Mouse (Mus musculus): ENCODE measurements at regions not wholly inside any gene's neighbourhood (a gene's known extent, or its start where the extent isn't known, plus 50 kb on each side); places are given as distances from the start of the nearest gene placed in this dataset.

DNA sequence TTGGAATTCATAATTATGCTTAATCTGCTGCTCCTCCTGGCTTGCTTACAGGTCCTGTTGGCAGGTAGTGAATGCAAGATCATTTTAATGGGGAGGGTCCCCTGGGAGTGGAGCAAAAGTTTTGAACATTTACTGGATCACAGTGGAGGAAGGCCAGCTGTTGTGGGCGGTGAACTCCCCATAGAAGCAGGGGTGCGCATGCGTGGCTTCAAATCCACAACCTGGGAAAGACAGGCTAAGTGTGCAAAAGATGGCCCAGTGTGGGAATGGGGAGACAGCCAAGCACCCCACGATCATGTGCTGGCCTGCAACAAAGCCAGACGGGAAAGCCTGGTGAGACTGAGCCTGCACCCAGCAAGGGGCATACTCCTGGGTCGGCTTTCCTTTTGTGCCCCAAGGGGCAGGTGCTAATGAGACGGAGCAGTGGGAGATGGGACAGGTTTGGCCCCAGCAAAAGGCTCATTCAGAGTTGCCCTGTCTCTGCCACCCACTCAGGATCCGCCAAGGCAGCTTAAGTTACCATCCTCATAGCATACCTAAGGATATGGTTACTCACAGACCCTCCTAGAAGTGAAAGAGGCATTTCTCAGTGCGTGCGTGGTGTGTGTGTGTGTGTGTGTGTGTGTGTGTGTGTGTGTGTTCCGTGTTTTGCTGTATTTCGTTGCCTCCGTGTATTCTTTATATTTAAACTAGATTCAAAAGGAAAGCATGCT is 412.3 kb downstream of the Epha4 start:
- WGBS, result 26% methylated on average over 13 of the region's 13 CpGs
- Histone ChIP-seq H3K4me1 (ENCODE audit: insufficient read depth) (0 out of 2 replicates have a peak, but pooled peaks cover 6% of the 10 kb centered on the region), H3K4me3 (ENCODE audit: low read depth, low read length) (no peak overlapping the region), H3K9ac (no peak overlapping the region), H3K27me3 (ENCODE audit: insufficient read depth, low read length) (no peaks in the 10 kb centered on the region), H3K27ac (ENCODE audit: low read depth, low read length) (no peak overlapping the region), H3K9me3 (ENCODE audit: low read length) (no peaks in the 10 kb centered on the region), H3K36me3 (ENCODE audit: insufficient read depth) (no peaks in the 10 kb centered on the region), H3K4me2 (ENCODE audit: low read depth) (peak overlapping the region; percentile 29)
- ATAC-seq (no peak), DNase-seq (peak; percentile 34)
- TF ChIP-seq CTCF (IDR thresholded peaks at IDR 0.05; ENCODE audit: low read depth), result no peak

DNA sequence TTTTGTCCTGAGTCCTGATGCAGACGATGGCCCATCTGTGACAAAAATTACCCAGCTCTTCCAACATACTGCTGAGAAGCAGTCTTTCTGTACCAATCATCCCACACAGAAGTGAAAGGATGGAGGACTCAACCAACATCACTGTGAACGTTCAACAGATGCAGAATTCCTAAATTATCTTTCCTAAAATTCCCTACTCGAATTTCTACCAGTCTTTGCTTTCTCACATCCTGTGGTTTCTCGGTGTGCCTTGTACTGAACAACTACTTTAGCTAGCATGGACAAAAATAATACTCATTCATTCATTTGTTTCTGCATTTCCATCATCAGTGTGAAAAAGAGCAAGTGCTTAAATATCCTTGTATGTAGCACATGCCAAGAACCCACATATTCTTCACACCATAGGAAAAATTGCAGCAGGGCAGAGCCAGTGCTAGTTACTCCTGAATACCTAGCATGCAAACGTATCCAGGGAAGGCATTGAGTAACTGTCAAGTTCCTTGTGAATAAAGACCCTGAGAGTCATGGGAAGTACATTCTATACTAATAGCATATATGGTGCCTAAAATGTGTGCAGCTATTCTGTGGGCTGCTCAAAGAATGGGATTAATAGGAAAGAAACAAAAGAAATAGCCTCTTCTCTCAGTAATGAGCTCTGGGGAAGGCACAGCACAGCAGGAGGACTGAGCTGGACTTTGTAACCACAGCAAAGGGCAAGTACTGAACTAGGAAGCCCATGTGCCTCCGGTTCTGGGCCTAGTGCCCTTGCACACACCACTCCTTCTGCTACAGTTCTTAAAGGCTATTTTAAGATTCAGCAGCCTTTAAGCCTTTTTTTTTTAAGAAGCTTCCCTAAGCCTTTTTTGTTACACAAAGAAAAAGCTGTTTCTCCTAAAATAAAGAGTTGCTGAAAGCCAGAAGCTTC is 404.8 kb downstream of the Epha4 start:
- ATAC-seq, result no peak
- no peaks in the 10 kb centered on the region for H3K36me3 ChIP-seq (ENCODE audit: insufficient read depth)
- peak overlapping the region; percentile 40; the same call in 1 of the 2 replicates for H3K27ac ChIP-seq (ENCODE audit: low read depth, low read length)
- no peak overlapping the region for H3K4me2 ChIP-seq (ENCODE audit: low read depth)
- TF ChIP-seq CTCF (IDR thresholded peaks at IDR 0.05; ENCODE audit: low read depth), result no peak
- H3K9me3 ChIP-seq (ENCODE audit: low read length), result no peaks in the 10 kb centered on the region
- WGBS, result 56% methylated on average over 6 of the region's 6 CpGs
- peak; percentile 34 for DNase-seq
- no peak overlapping the region for H3K9ac ChIP-seq
- H3K4me1 ChIP-seq (ENCODE audit: insufficient read depth), result peaks cover 13% of the 10 kb centered on the region; the same call in 1 of the 2 replicates
- H3K4me3 ChIP-seq (ENCODE audit: low read depth, low read length), result no peak overlapping the region
- H3K27me3 ChIP-seq (ENCODE audit: insufficient read depth, low read length), result no peaks in the 10 kb centered on the region

DNA sequence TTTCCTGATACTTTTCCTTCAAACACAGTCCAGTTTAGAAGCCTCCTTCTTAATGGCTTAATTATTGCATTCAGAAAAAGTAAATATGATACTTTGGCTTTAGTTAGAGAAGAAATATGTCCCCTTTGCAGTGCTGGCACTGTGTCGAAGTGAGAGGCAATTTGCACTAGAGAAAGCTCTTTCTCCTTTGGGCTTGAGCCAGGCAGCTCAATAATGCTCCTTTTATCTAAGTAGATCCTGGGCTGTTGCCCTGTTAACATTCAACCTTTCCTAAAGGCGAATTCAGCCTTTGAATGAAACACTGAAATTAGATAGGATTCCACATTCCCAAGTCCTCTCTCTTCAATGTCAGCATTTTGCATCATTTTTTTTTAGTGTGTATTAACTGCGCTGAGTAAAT is 386.5 kb downstream of the Epha4 start:
- H3K27me3 ChIP-seq (ENCODE audit: insufficient read depth, low read length), result no peaks in the 10 kb centered on the region
- DNase-seq, result no peak
- H3K4me2 ChIP-seq (ENCODE audit: low read depth), result no peak overlapping the region
- H3K4me1 ChIP-seq (ENCODE audit: insufficient read depth), result no peaks in the 10 kb centered on the region
- no peak overlapping the region for H3K27ac ChIP-seq (ENCODE audit: low read depth, low read length)
- 30% methylated on average over 3 of the region's 3 CpGs for WGBS
- H3K4me3 ChIP-seq (ENCODE audit: low read depth, low read length), result no peak overlapping the region
- no peaks in the 10 kb centered on the region for H3K9me3 ChIP-seq (ENCODE audit: low read length)
- TF ChIP-seq CTCF (IDR thresholded peaks at IDR 0.05; ENCODE audit: low read depth), result no peak
- H3K9ac ChIP-seq, result no peak overlapping the region
- H3K36me3 ChIP-seq (ENCODE audit: insufficient read depth), result no peaks in the 10 kb centered on the region
- no peak for ATAC-seq

DNA sequence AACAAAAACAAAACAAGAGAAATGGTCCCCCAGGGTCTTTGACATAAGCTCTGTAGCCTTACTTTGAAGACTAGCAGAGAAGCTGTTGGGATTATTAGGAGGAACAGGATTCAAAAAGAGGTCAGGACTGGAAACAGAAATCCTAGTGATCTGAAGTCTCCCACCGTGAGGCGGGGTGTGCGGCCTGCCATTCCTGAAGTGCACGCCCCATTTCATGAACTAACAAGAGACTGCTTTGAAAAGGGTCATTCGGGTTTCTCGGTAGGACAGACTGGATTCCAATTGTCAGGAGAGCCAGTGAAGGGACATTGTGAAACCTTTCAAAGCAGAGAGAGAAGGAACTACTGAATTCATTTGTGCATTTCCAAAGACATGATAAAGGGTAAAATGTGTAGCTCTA is 377.2 kb downstream of the Epha4 start:
- Histone ChIP-seq H3K27me3 (ENCODE audit: insufficient read depth, low read length) (no peaks in the 10 kb centered on the region), H3K9me3 (ENCODE audit: low read length) (no peaks in the 10 kb centered on the region), H3K4me2 (ENCODE audit: low read depth) (no peak overlapping the region), H3K4me3 (ENCODE audit: low read depth, low read length) (no peak overlapping the region), H3K9ac (no peak overlapping the region), H3K27ac (ENCODE audit: low read depth, low read length) (no peak overlapping the region), H3K4me1 (ENCODE audit: insufficient read depth) (no peaks in the 10 kb centered on the region), H3K36me3 (ENCODE audit: insufficient read depth) (no peaks in the 10 kb centered on the region)
- 23% methylated on average over 6 of the region's 6 CpGs for WGBS
- ATAC-seq, result no peak
- no peak for TF ChIP-seq CTCF (IDR thresholded peaks at IDR 0.05; ENCODE audit: low read depth)
- DNase-seq, result no peak

DNA sequence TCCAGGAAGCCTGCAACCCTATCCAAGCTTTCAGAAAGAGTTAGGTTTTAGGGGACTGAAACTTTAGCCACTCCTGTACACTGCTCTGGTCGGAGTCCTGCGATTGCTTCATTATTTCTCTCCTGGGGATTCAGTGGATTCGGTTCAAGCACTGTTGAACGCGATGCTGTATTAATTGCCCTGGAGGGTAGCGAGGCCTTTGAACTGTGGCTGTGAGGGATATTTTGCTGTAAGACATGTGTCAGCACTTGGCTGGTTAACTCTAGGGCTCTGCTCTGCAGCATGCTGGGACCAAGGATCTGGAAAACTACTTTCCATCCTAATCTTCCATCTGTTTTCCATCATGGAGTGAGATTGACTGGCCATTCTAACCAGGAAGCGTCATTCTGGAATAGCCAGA is 374.0 kb downstream of the Epha4 start:
- ATAC-seq (no peak), DNase-seq (no peak)
- Histone ChIP-seq H3K27me3 (ENCODE audit: insufficient read depth, low read length) (no peaks in the 10 kb centered on the region), H3K9me3 (ENCODE audit: low read length) (no peaks in the 10 kb centered on the region), H3K4me3 (ENCODE audit: low read depth, low read length) (no peak overlapping the region), H3K36me3 (ENCODE audit: insufficient read depth) (no peaks in the 10 kb centered on the region), H3K4me1 (ENCODE audit: insufficient read depth) (no peaks in the 10 kb centered on the region), H3K4me2 (ENCODE audit: low read depth) (no peak overlapping the region), H3K9ac (no peak overlapping the region), H3K27ac (ENCODE audit: low read depth, low read length) (no peak overlapping the region)
- no peak for TF ChIP-seq CTCF (IDR thresholded peaks at IDR 0.05; ENCODE audit: low read depth)
- 44% methylated on average over 7 of the region's 7 CpGs for WGBS

DNA sequence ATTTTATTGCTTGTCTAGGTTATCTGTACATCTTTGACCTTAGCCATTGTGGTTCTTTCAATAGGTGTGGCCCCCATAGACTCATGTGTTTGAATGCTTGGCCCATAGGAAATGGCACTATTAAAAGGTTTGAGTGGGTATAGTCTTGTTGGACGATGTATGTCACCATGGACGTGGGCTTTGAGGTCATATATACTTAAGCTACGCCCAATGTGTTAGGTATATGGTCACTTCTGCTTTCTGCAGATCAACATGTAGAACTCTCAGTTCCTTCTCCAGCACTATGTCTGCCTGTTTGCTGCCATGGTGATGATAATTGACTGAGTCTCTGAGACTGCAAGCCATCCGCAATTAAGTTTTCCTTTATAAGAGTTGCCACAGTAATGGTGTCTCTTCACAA is 366.8 kb downstream of the Epha4 start:
- no peak for TF ChIP-seq CTCF (IDR thresholded peaks at IDR 0.05; ENCODE audit: low read depth)
- no peak for ATAC-seq

DNA sequence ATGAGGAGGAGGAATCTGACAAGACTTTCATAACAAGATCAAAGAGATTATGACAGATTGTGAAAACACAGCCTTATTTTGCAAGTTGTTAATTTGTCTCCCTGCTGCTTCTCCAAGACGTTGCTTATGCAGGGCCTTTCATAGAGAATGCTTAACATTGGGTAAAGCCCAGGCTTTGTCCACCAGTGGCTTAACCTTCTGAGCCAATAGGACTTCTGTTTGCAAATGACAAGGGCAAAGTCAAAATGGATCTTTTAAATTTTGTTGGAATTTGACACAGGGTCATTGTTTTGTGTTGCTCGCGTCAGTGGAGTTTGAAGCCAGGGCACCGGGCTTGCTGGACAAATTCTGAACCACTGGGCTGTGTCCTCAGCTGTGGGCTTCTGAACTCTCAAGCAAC is 346.6 kb downstream of the Epha4 start:
- TF ChIP-seq CTCF (IDR thresholded peaks at IDR 0.05; ENCODE audit: low read depth), result no peak
- Histone ChIP-seq H3K9ac (no peak overlapping the region), H3K4me2 (ENCODE audit: low read depth) (no peak overlapping the region), H3K27ac (ENCODE audit: low read depth, low read length) (no peak overlapping the region), H3K4me1 (ENCODE audit: insufficient read depth) (no peaks in the 10 kb centered on the region), H3K27me3 (ENCODE audit: insufficient read depth, low read length) (no peaks in the 10 kb centered on the region), H3K4me3 (ENCODE audit: low read depth, low read length) (no peak overlapping the region), H3K36me3 (ENCODE audit: insufficient read depth) (no peaks in the 10 kb centered on the region), H3K9me3 (ENCODE audit: low read length) (no peaks in the 10 kb centered on the region)
- WGBS, result 62% methylated on average over 4 of the region's 4 CpGs
- no peak for ATAC-seq
- no peak for DNase-seq

More for the DNA sequence above, 366.8 kb downstream of the Epha4 start:
- 95% methylated on average over 4 of the region's 4 CpGs for WGBS
- no peaks in the 10 kb centered on the region for H3K27me3 ChIP-seq (ENCODE audit: insufficient read depth, low read length)
- H3K9ac ChIP-seq, result no peak overlapping the region
- DNase-seq, result no peak
- no peak overlapping the region for H3K4me3 ChIP-seq (ENCODE audit: low read depth, low read length)
- H3K4me1 ChIP-seq (ENCODE audit: insufficient read depth), result no peaks in the 10 kb centered on the region
- H3K27ac ChIP-seq (ENCODE audit: low read depth, low read length), result no peak overlapping the region
- no peak overlapping the region for H3K4me2 ChIP-seq (ENCODE audit: low read depth)
- H3K36me3 ChIP-seq (ENCODE audit: insufficient read depth), result no peaks in the 10 kb centered on the region
- no peaks in the 10 kb centered on the region for H3K9me3 ChIP-seq (ENCODE audit: low read length)

Data from forebrain, postnatal 0 days (tissue).